Mouse (Mus musculus): ENCODE results near the gene Nfe2l2. TPM values are rescaled to one million over a fixed set of nuclear protein-coding genes. Genes with fewer than 3 reads are reported as not detected.

The Nfe2l2 gene
- total RNA-seq, 2 experiments from 2014 or later: 63.1 to 99.3 TPM

GRCm38 (mm10) chr2:75626597-75627440 lies 77.6 kb downstream of the Nfe2l2 start:
- no peak for ATAC-seq (replicated peaks; ENCODE audit: low FRiP score, poor library complexity, severe bottlenecking)

Other genes starting within 250 kb of the Nfe2l2 start
- 321 and 355 TPM in 2 replicates for gene Hnrnpa3, start 45.4 kb downstream of the Nfe2l2 start, total RNA-seq (2015; ENCODE audit: low replicate concordance)
- gene Hnrnpa3, start 45.4 kb downstream of the Nfe2l2 start, total RNA-seq (2017; ENCODE audit: low replicate concordance): 329 and 477 TPM in 2 replicates
- 39.4 and 41.8 TPM in 2 replicates for gene Agps, start 127.5 kb upstream of the Nfe2l2 start, total RNA-seq (2015; ENCODE audit: low replicate concordance)
- 13.2 and 31.8 TPM in 2 replicates for gene Agps, start 127.5 kb upstream of the Nfe2l2 start, total RNA-seq (2017; ENCODE audit: low replicate concordance)
- 1.4 TPM in 1 of 2 replicates, not detected in the other for gene Ttc30b, start 233.9 kb upstream of the Nfe2l2 start, total RNA-seq (2015; ENCODE audit: low replicate concordance)
- not detected in 2 replicates for gene Ttc30b, start 233.9 kb upstream of the Nfe2l2 start, total RNA-seq (2017; ENCODE audit: low replicate concordance)